ENCODE assay signal across 8 mouse cellular contexts in genomic region chr6:131382232-131382983, GRCm38 (mm10). TPM values are rescaled to one million over a fixed set of nuclear protein-coding genes. Genes with fewer than 3 reads are reported as not detected.
A peak's percentile ranks its signal among the peaks of the same experiment; 100 is the strongest.
DNase-seq lines count a peak whose midpoint lies in the region; ATAC-seq and TF ChIP-seq lines count a peak whose summit lies in the region.

No protein-coding gene starts in this region.

- peak; percentile 37 for TF ChIP-seq CTCF in liver, adult 2 months (IDR thresholded peaks at IDR 0.05; ENCODE audit: low read depth, low read length)

- 72% methylated on average over 14 of the region's 14 CpGs for WGBS in liver, adult 2 months
- 21% methylated on average over 14 of the region's 14 CpGs for WGBS in kidney, embryonic 16.5 days
- WGBS in neural tube, embryonic 14.5 days: 37% methylated on average over 14 of the region's 14 CpGs

- H3K36me3 ChIP-seq in liver, adult 2 months (ENCODE audit: control insufficient read depth, insufficient read depth, low read length): peaks cover 15% of the 10 kb centered on the region
- peaks cover 31% of the 10 kb centered on the region for H3K36me3 ChIP-seq in kidney, embryonic 16.5 days (ENCODE audit: insufficient read depth, low read length)
- peaks cover 3% of the 10 kb centered on the region; the same call in 1 of the 2 replicates for H3K36me3 ChIP-seq in neural tube, embryonic 14.5 days (ENCODE audit: control insufficient read depth, insufficient read depth, low read length)

- H3K4me2 ChIP-seq in kidney, embryonic 16.5 days (replicated peaks; ENCODE audit: low read depth, low read length): peak overlapping the region; percentile 29
- H3K4me2 ChIP-seq in neural tube, embryonic 14.5 days (ENCODE audit: low read depth, low read length): no peak overlapping the region

- no peak for DNase-seq in liver, adult 2 months (ENCODE audit: extremely low read depth, low read depth, low spot score)
- no peak for DNase-seq in liver
- peak; percentile 53 for DNase-seq in cerebellum, adult 11 months
- peak; percentile 55 to 67 for DNase-seq in gastrocnemius, postnatal 36 days

- no peak overlapping the region for H3K4me3 ChIP-seq in liver, adult 2 months (ENCODE audit: insufficient read depth, low read depth, low read length)
- 0 out of 2 replicates have a peak overlapping the region, but pooled peaks have one; percentile 4 for H3K4me3 ChIP-seq in kidney, embryonic 16.5 days (ENCODE audit: low read length)
- H3K4me3 ChIP-seq in neural tube, embryonic 14.5 days (ENCODE audit: low read depth, low read length): no peak overlapping the region

- H3K4me1 ChIP-seq in liver, adult 2 months (ENCODE audit: control insufficient read depth, insufficient read depth, low read length): peaks cover 5% of the 10 kb centered on the region
- H3K4me1 ChIP-seq in kidney, embryonic 16.5 days (ENCODE audit: insufficient read depth, low read length): peaks cover 60% of the 10 kb centered on the region
- H3K4me1 ChIP-seq in neural tube, embryonic 14.5 days (ENCODE audit: control insufficient read depth, insufficient read depth, low read length): peaks cover 19% of the 10 kb centered on the region; the same call in 1 of the 2 replicates

- peaks cover 3% of the 10 kb centered on the region; the same call in 1 of the 2 replicates for H3K79me2 ChIP-seq in liver, adult 2 months (ENCODE audit: control insufficient read depth, insufficient read depth, low read length)

- no peaks in the 10 kb centered on the region for H3K27me3 ChIP-seq in liver, adult 2 months (ENCODE audit: control insufficient read depth, insufficient read depth, low read length)
- H3K27me3 ChIP-seq in kidney, embryonic 16.5 days (ENCODE audit: insufficient read depth, low read length): no peaks in the 10 kb centered on the region
- no peaks in the 10 kb centered on the region for H3K27me3 ChIP-seq in neural tube, embryonic 14.5 days (ENCODE audit: control insufficient read depth, insufficient read depth, low read length)

- H3K9ac ChIP-seq in liver, adult 2 months (ENCODE audit: low read depth, low read length): no peak overlapping the region
- peak overlapping the region; percentile 38; the same call in 1 of the 2 replicates for H3K9ac ChIP-seq in kidney, embryonic 16.5 days (replicated peaks; ENCODE audit: low read length)
- no peak overlapping the region for H3K9ac ChIP-seq in neural tube, embryonic 14.5 days (replicated peaks; ENCODE audit: low read depth, low read length)

- ATAC-seq in kidney, embryonic 16.5 days (ENCODE audit: low FRiP score, low TSS enrichment): peak; percentile 92
- ATAC-seq in neural tube, embryonic 14.5 days (ENCODE audit: low read depth): peak; percentile 19; the same call in 1 of the 2 replicates
- ATAC-seq in monocyte, adult 5-6 weeks (replicated peaks; ENCODE audit: insufficient number of reproducible peaks, low FRiP score, low TSS enrichment, poor library complexity, severe bottlenecking): no peak
- no peak for ATAC-seq in inflammation-experienced regulatory T-cells, adult 6 months

- 0 out of 2 replicates have a peak overlapping the region, but pooled peaks have one; percentile 2 for H3K27ac ChIP-seq in liver, adult 2 months (replicated peaks; ENCODE audit: insufficient read depth, low read depth, low read length)
- H3K27ac ChIP-seq in kidney, embryonic 16.5 days (ENCODE audit: low read length): peak overlapping the region; percentile 76
- H3K27ac ChIP-seq in neural tube, embryonic 14.5 days (ENCODE audit: low read depth, low read length): 0 out of 2 replicates have a peak overlapping the region, but pooled peaks have one; percentile 10

- TF ChIP-seq POLR2A in liver, adult 2 months (IDR thresholded peaks at IDR 0.05; ENCODE audit: extremely low read depth, insufficient read depth, low read length): no peak

- H3K9me3 ChIP-seq in kidney, embryonic 16.5 days (ENCODE audit: low read length): no peaks in the 10 kb centered on the region
- H3K9me3 ChIP-seq in neural tube, embryonic 14.5 days (ENCODE audit: control insufficient read depth, low read length): no peaks in the 10 kb centered on the region

- intact Hi-C loops in gastrocnemius, postnatal 36 days (cut with DNase I): no loop called here

RNA-seq across cellular contexts. Expression of gene Ybx3, which starts 5.9 kb away (rescaled TPM):
- total RNA-seq in liver, adult 2 months (2014; rRNA removed): 16.8 and 18.4 TPM in 2 replicates
- polyA plus RNA-seq in liver, adult 2 months (2012; rRNA removed): 18.3 and 23.9 TPM in 2 replicates
- 1,000 to 10,000 TPM; 1,485 to 1,638 TPM for total RNA-seq in gastrocnemius, postnatal 36 days (2021)
- polyA plus RNA-seq in kidney, embryonic 16.5 days (2015; fragmentation: Nextera tagmentation; extraction: Ambion mirVana): 32.2 and 35.9 TPM in 2 replicates
- polyA plus RNA-seq in neural tube, embryonic 14.5 days (2014; fragmentation: Nextera tagmentation; extraction: Ambion mirVana): 26.0 and 27.1 TPM in 2 replicates
- total RNA-seq in monocyte, adult 5-6 weeks (2017): 98.2 to 174 TPM (median 134 TPM) in 3 replicates
- polyA plus RNA-seq in inflammation-experienced regulatory T-cells, adult 6 months (2017; shearing (Covaris generic)): 10 to 100 TPM; 20.5 to 28.0 (median 24.7) TPM

RNA-seq across cellular contexts. Expression of gene Styk1, which starts 29.0 kb away (rescaled TPM):
- not detected in 2 replicates for total RNA-seq in liver, adult 2 months (2014; rRNA removed)
- not detected in 2 replicates for polyA plus RNA-seq in liver, adult 2 months (2012; rRNA removed)
- 1 to 10 TPM in 1 of 2 experiments, under 1 TPM in 1; 0.59 to 1.4 TPM for total RNA-seq in gastrocnemius, postnatal 36 days (2021)
- 3.5 and 4.4 TPM in 2 replicates for polyA plus RNA-seq in kidney, embryonic 16.5 days (2015; fragmentation: Nextera tagmentation; extraction: Ambion mirVana)
- polyA plus RNA-seq in neural tube, embryonic 14.5 days (2014; fragmentation: Nextera tagmentation; extraction: Ambion mirVana): 2.1 and 2.2 TPM in 2 replicates
- total RNA-seq in monocyte, adult 5-6 weeks (2017): 23.5 to 95.8 TPM (median 33.3 TPM) in 3 replicates
- not detected for polyA plus RNA-seq in inflammation-experienced regulatory T-cells, adult 6 months (2017; shearing (Covaris generic))

Comparison
In these comparisons a context has a peak if more than half of its experiments do, and no peak if none do; other contexts are left out.
1. DNase-seq: peak in cerebellum, adult 11 months (single experiment) and gastrocnemius, postnatal 36 days (2 of 2); none in liver, adult 2 months (single experiment) and liver (single experiment).
2. H3K27ac ChIP-seq: peak in every context shown above with its lines; median percentile 76 in kidney, embryonic 16.5 days; 10 in neural tube, embryonic 14.5 days; 2 in liver, adult 2 months.
3. ATAC-seq: peak in kidney, embryonic 16.5 days (single experiment) and neural tube, embryonic 14.5 days (single experiment); none in monocyte, adult 5-6 weeks (single experiment) and inflammation-experienced regulatory T-cells, adult 6 months (single experiment).